Mouse (Mus musculus): ENCODE measurements around the gene Pitpna.

DNA sequence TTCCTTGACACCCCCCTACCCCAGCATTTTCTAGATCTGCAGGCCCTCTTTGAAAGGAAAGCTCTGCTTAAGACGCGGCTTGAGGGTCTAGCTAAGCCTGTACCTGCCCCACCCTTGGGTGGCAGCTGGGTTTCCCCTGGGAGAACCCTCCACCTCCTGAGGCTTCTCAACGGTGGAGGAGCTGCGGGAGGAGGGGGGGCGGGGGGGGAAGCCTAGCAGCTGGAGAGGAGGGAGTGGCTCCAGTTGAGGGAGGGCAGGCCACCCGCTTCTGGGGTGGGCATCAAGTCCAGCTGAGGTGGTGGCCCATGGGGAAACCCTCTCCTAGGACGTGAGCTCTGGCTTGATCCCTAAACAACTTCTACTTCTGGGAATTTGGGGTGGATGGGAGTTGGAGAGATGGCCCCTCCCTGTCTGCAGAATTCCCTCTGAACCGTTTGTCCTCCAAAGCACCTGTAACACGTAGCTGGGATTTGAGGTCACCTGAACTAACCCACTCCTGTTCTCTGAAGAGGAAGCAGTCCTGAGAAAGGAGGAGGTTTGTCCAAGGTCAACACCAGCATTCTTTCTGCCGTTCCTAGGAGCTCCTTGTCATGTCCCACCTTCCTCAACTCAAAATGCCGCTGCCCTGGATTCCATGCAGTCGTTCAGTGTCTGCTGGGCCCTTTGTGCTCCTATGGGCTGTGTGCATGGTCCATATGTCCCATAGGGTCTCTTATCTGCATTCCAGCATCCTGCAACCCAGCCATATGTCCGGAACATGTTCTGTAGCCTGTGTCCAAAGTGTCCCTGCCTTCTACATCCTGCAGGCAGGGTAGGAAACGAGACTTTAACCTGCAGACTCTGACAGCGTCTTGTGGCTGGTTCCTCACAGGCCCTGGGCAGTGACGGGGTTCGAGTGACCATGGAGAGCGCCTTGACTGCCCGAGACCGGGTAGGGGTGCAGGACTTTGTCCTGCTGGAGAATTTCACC lies 69.0 kb downstream of the Pitpna start:
- no peak for TF ChIP-seq CTCF (IDR thresholded peaks at IDR 0.05; ENCODE audit: borderline replicate concordance, extremely low read depth, insufficient read depth, insufficient read length)
- no peak for TF ChIP-seq POLR2A (IDR thresholded peaks at IDR 0.05; ENCODE audit: borderline replicate concordance, extremely low read depth, insufficient read depth, insufficient read length, poor library complexity, severe bottlenecking)
